Mouse (Mus musculus) neural tube, embryonic 11.5 days (tissue): ENCODE data around the gene Mei1. TPM values are rescaled to one million over a fixed set of nuclear protein-coding genes. Genes with fewer than 3 reads are reported as not detected.

Experiments used
- ATAC-seq: fragments of 200-750 bp; cut with Nextera tagmentation; 2 replicates; pipeline ENCODE4 v1.8.0; 2017; ENCODE audit warnings: moderate number of reproducible peaks, mild to moderate bottlenecking, moderate TSS enrichment, moderate library complexity; ENCODE audit not compliant: insufficient read depth, low FRiP score, low TSS enrichment
- DNase-seq: peaks from one replicate; pipeline ENCODE4 v3.0.0-alpha.2; 2015; ENCODE audit warnings: low spot score
- H3K27ac ChIP-seq: fragments of 300-500 bp; sonication (generic); 2 replicates; pipeline ENCODE4 v1.5.1; 2014; ENCODE audit warnings: low read depth, mild to moderate bottlenecking, low read length
- H3K27me3 ChIP-seq: fragments of 300-500 bp; sonication (generic); 2 replicates; pipeline ENCODE4 v1.6.1; 2014; ENCODE audit warnings: mild to moderate bottlenecking, low read length, mixed read lengths; ENCODE audit not compliant: control insufficient read depth, insufficient read depth
- H3K36me3 ChIP-seq: fragments of 300-500 bp; sonication (generic); 2 replicates; pipeline ENCODE4 v1.6.1; 2014; ENCODE audit warnings: mild to moderate bottlenecking, low read length, moderate library complexity, mixed read lengths; ENCODE audit not compliant: control insufficient read depth, insufficient read depth
- H3K4me1 ChIP-seq: fragments of 300-500 bp; sonication (generic); 2 replicates; pipeline ENCODE4 v1.6.1; 2014; ENCODE audit warnings: low read length, mixed read lengths; ENCODE audit not compliant: control insufficient read depth, insufficient read depth
- H3K4me2 ChIP-seq: fragments of 300-500 bp; sonication (generic); 2 replicates; pipeline ENCODE4 v1.6.1; 2014; ENCODE audit warnings: low read depth, mild to moderate bottlenecking, moderate library complexity
- H3K4me3 ChIP-seq: fragments of 300-500 bp; sonication (generic); 2 replicates; pipeline ENCODE4 v1.5.1; 2014; ENCODE audit warnings: low read depth, low read length
- H3K9ac ChIP-seq: fragments of 300-500 bp; sonication (generic); 2 replicates; pipeline ENCODE4 v1.6.1; 2014; ENCODE audit warnings: mild to moderate bottlenecking, low read length
- H3K9me3 ChIP-seq: fragments of 300-500 bp; sonication (generic); 2 replicates; pipeline ENCODE4 v1.6.1; 2016; ENCODE audit warnings: low read length; ENCODE audit not compliant: control insufficient read depth
- WGBS: fragments of 180-500 bp; shearing (Covaris S2); extraction: QIAGEN DNeasy Blood & Tissue Kit; methylation state at CpG from one replicate; pipeline ENCODE4 v1.1.7; 2014; 5-methylcytosine and 5-hydroxymethylcytosine counted together
- polyA plus RNA-seq: library from polyadenylated mRNA; unstranded; fragments of >200 nt; fragmentation: Nextera tagmentation; extraction: Ambion mirVana; gene quantifications from 2 replicates; pipeline ENCODE4 v1.2.1, GENCODE M21; 2014

Gene Mei1
- polyA plus RNA-seq, 1 experiment from 2014 or later: 0.05 TPM

- ATAC-seq: no peak
- DNase-seq: no peak
- Histone ChIP-seq H3K36me3 (peaks cover 21% of the 10 kb centered on the region), H3K27me3 (no peaks in the 10 kb centered on the region), H3K4me3 (no peak overlapping the region), H3K9ac (no peak overlapping the region), H3K4me1 (peaks cover 18% of the 10 kb centered on the region), H3K4me2 (no peak overlapping the region), H3K27ac (no peak overlapping the region), H3K9me3 (no peaks in the 10 kb centered on the region)
- WGBS: 61% methylated on average over 36 of the region's 36 CpGs
Observed at GRCm38 (mm10) chr15:82170437-82171377, 100.9 kb downstream of the Mei1 start.

GRCm38 (mm10) chr15:82172648-82173047, 102.9 kb downstream of the Mei1 start:
- H3K36me3 ChIP-seq: peaks cover 34% of the 10 kb centered on the region
- H3K27me3 ChIP-seq: no peaks in the 10 kb centered on the region
- no peak overlapping the region for H3K4me2 ChIP-seq
- no peak overlapping the region for H3K9ac ChIP-seq
- WGBS: 92% methylated on average over 8 of the region's 8 CpGs
- H3K27ac ChIP-seq: no peak overlapping the region
- DNase-seq: no peak
- ATAC-seq: no peak
- no peaks in the 10 kb centered on the region for H3K9me3 ChIP-seq
- H3K4me1 ChIP-seq: 0 out of 2 replicates have a peak, but pooled peaks cover 2% of the 10 kb centered on the region
- no peak overlapping the region for H3K4me3 ChIP-seq

DNA sequence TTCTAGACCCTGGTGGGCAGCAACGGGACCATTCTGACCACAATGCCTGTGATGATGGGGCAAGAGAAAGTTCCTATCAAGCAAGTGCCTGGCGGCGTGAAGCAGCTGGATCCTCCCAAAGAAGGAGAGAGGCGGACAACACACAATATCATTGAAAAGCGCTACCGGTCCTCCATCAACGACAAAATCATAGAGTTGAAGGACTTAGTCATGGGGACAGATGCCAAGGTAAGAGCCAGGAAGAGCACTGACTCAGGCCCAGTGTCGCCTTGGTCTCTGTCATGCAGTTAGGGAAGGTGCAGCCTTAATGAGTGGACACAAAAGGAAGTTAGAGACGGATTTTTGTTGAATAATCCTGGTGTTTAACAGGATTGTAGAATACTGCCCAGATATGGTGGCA, 105.3 kb downstream of the Mei1 start:
- 96% methylated on average over 9 of the region's 9 CpGs for WGBS
- Histone ChIP-seq H3K9me3 (no peaks in the 10 kb centered on the region), H3K4me3 (no peak overlapping the region), H3K36me3 (peaks cover 53% of the 10 kb centered on the region), H3K27me3 (no peaks in the 10 kb centered on the region), H3K4me1 (no peaks in the 10 kb centered on the region), H3K4me2 (no peak overlapping the region), H3K9ac (no peak overlapping the region), H3K27ac (no peak overlapping the region)
- no peak for DNase-seq
- ATAC-seq: no peak

Other genes starting within 250 kb of the Mei1 start
- 15.8 and 15.9 TPM in 2 replicates for gene Tob2, start 211.2 kb upstream of the Mei1 start, polyA plus RNA-seq
- gene Phf5a, start 198.1 kb upstream of the Mei1 start, polyA plus RNA-seq: 197 and 203 TPM in 2 replicates
- 190 and 200 TPM in 2 replicates for gene Aco2, start 197.7 kb upstream of the Mei1 start, polyA plus RNA-seq
- gene Polr3h, start 143.8 kb upstream of the Mei1 start, polyA plus RNA-seq: 73.9 and 83.0 TPM in 2 replicates
- 25.7 and 27.7 TPM in 2 replicates for gene Csdc2, start 133.2 kb upstream of the Mei1 start, polyA plus RNA-seq
- 33.2 and 35.2 TPM in 2 replicates for gene Pmm1, start 109.1 kb upstream of the Mei1 start, polyA plus RNA-seq
- not detected in 2 replicates for gene 1700029P11Rik, start 89.5 kb upstream of the Mei1 start, polyA plus RNA-seq
- 73.2 and 73.8 TPM in 2 replicates for gene Xrcc6, start 82.2 kb upstream of the Mei1 start, polyA plus RNA-seq
- 39.8 and 45.9 TPM in 2 replicates for gene Desi1, start 36.1 kb upstream of the Mei1 start, polyA plus RNA-seq
- gene Snu13, start 22.4 kb upstream of the Mei1 start, polyA plus RNA-seq: 283 and 301 TPM in 2 replicates
- not detected in 2 replicates for gene 4930407I10Rik, start 10.8 kb upstream of the Mei1 start, polyA plus RNA-seq
- gene Ccdc134, start 57.9 kb downstream of the Mei1 start, polyA plus RNA-seq: 19.7 and 23.5 TPM in 2 replicates
- gene Srebf2, start 77.2 kb downstream of the Mei1 start, polyA plus RNA-seq: 179 and 195 TPM in 2 replicates
- 0.30 and 0.46 TPM in 2 replicates for gene Shisa8, start 142.8 kb downstream of the Mei1 start, polyA plus RNA-seq
- 0.23 and 0.57 TPM in 2 replicates for gene Tnfrsf13c, start 154.4 kb downstream of the Mei1 start, polyA plus RNA-seq
- 64.4 and 68.7 TPM in 2 replicates for gene Cenpm, start 174.8 kb downstream of the Mei1 start, polyA plus RNA-seq
- gene 1500009C09Rik, start 182.4 kb downstream of the Mei1 start, polyA plus RNA-seq: 0.68 and 0.76 TPM in 2 replicates
- gene Sept3, start 204.9 kb downstream of the Mei1 start, polyA plus RNA-seq: 141 and 142 TPM in 2 replicates
- gene Wbp2nl, start 229.0 kb downstream of the Mei1 start, polyA plus RNA-seq: 0.16 and 0.27 TPM in 2 replicates